Mouse (Mus musculus): Measurements from ENCODE around the gene Hic2. TPM values are rescaled to one million over a fixed set of nuclear protein-coding genes. Genes with fewer than 3 reads are reported as not detected.
A peak's percentile ranks its signal among the peaks of the same experiment; 100 is the strongest.

Hic2 gene
- polyA plus RNA-seq, 1 experiment = 2.8 TPM

- Histone ChIP-seq H3K27ac (ENCODE audit: insufficient read depth, low read length) (no peak overlapping the region), H3K4me1 (ENCODE audit: control insufficient read depth, insufficient read depth, low read length) (peaks cover 14% of the 10 kb centered on the region), H3K4me3 (ENCODE audit: insufficient read depth, low read length) (peak overlapping the region; percentile 71)
- TF ChIP-seq POLR2A (IDR thresholded peaks at IDR 0.05; ENCODE audit: low read depth, low read length) (no peak), CTCF (IDR thresholded peaks at IDR 0.05; ENCODE audit: borderline replicate concordance, insufficient read depth, low read length) (no peak)
Observed at GRCm38 (mm10) chr16:17233702-17234498, 528 bp downstream of the Hic2 start.

- TF ChIP-seq POLR2A (IDR thresholded peaks at IDR 0.05; ENCODE audit: low read depth, low read length) (no peak), CTCF (IDR thresholded peaks at IDR 0.05; ENCODE audit: borderline replicate concordance, insufficient read depth, low read length) (no peak)
- H3K4me3 ChIP-seq (ENCODE audit: insufficient read depth, low read length) = peak overlapping the region; percentile 71
- 0 out of 2 replicates have a peak overlapping the region, but pooled peaks have one; percentile 18 for H3K27ac ChIP-seq (ENCODE audit: insufficient read depth, low read length)
- peaks cover 14% of the 10 kb centered on the region for H3K4me1 ChIP-seq (ENCODE audit: control insufficient read depth, insufficient read depth, low read length)
Observed at GRCm38 (mm10) chr16:17234499-17234895, 1.1 kb downstream of the Hic2 start.

- H3K27ac ChIP-seq (ENCODE audit: insufficient read depth, low read length) = 0 out of 2 replicates have a peak overlapping the region, but pooled peaks have one; percentile 18
- peaks cover 14% of the 10 kb centered on the region for H3K4me1 ChIP-seq (ENCODE audit: control insufficient read depth, insufficient read depth, low read length)
- TF ChIP-seq POLR2A (IDR thresholded peaks at IDR 0.05; ENCODE audit: low read depth, low read length) = no peak
- peak overlapping the region; percentile 71 for H3K4me3 ChIP-seq (ENCODE audit: insufficient read depth, low read length)
Observed at GRCm38 (mm10) chr16:17234916-17235665, 1.7 kb downstream of the Hic2 start.

GRCm38 (mm10) chr16:17237634-17238033, 4.3 kb downstream of the Hic2 start:
- Histone ChIP-seq H3K27ac (ENCODE audit: insufficient read depth, low read length) (no peak overlapping the region), H3K4me3 (ENCODE audit: insufficient read depth, low read length) (no peak overlapping the region), H3K4me1 (ENCODE audit: control insufficient read depth, insufficient read depth, low read length) (peaks cover 14% of the 10 kb centered on the region)
- no peak for TF ChIP-seq CTCF (IDR thresholded peaks at IDR 0.05; ENCODE audit: borderline replicate concordance, insufficient read depth, low read length)
- no peak for TF ChIP-seq POLR2A (IDR thresholded peaks at IDR 0.05; ENCODE audit: low read depth, low read length)

GRCm38 (mm10) chr16:17239409-17239808, 6.0 kb downstream of the Hic2 start:
- peaks cover 17% of the 10 kb centered on the region for H3K4me1 ChIP-seq (ENCODE audit: control insufficient read depth, insufficient read depth, low read length)

GRCm38 (mm10) chr16:17243731-17244130, 10.4 kb downstream of the Hic2 start:
- 0 out of 2 replicates have a peak, but pooled peaks cover 3% of the 10 kb centered on the region for H3K4me1 ChIP-seq (ENCODE audit: control insufficient read depth, insufficient read depth, low read length)
- TF ChIP-seq CTCF (IDR thresholded peaks at IDR 0.05; ENCODE audit: borderline replicate concordance, insufficient read depth, low read length) = no peak
- no peak for TF ChIP-seq POLR2A (IDR thresholded peaks at IDR 0.05; ENCODE audit: low read depth, low read length)
- no peak overlapping the region for H3K4me3 ChIP-seq (ENCODE audit: insufficient read depth, low read length)
- no peak overlapping the region for H3K27ac ChIP-seq (ENCODE audit: insufficient read depth, low read length)

More at GRCm38 (mm10) chr16:17239409-17239808, 6.0 kb downstream of the Hic2 start:
- Histone ChIP-seq H3K4me3 (ENCODE audit: insufficient read depth, low read length) (no peak overlapping the region), H3K27ac (ENCODE audit: insufficient read depth, low read length) (no peak overlapping the region)
- TF ChIP-seq POLR2A (IDR thresholded peaks at IDR 0.05; ENCODE audit: low read depth, low read length) = no peak
- TF ChIP-seq CTCF (IDR thresholded peaks at IDR 0.05; ENCODE audit: borderline replicate concordance, insufficient read depth, low read length) = no peak

GRCm38 (mm10) chr16:17244996-17245395, 11.6 kb downstream of the Hic2 start:
- Histone ChIP-seq H3K27ac (ENCODE audit: insufficient read depth, low read length) (no peak overlapping the region), H3K4me1 (ENCODE audit: control insufficient read depth, insufficient read depth, low read length) (0 out of 2 replicates have a peak, but pooled peaks cover 3% of the 10 kb centered on the region), H3K4me3 (ENCODE audit: insufficient read depth, low read length) (no peak overlapping the region)
- no peak for TF ChIP-seq CTCF (IDR thresholded peaks at IDR 0.05; ENCODE audit: borderline replicate concordance, insufficient read depth, low read length)
- TF ChIP-seq POLR2A (IDR thresholded peaks at IDR 0.05; ENCODE audit: low read depth, low read length) = no peak

- no peak overlapping the region for H3K4me3 ChIP-seq (ENCODE audit: insufficient read depth, low read length)
- TF ChIP-seq CTCF (IDR thresholded peaks at IDR 0.05; ENCODE audit: borderline replicate concordance, insufficient read depth, low read length) (no peak), POLR2A (IDR thresholded peaks at IDR 0.05; ENCODE audit: low read depth, low read length) (no peak)
- no peak overlapping the region for H3K27ac ChIP-seq (ENCODE audit: insufficient read depth, low read length)
- H3K4me1 ChIP-seq (ENCODE audit: control insufficient read depth, insufficient read depth, low read length) = 0 out of 2 replicates have a peak, but pooled peaks cover 3% of the 10 kb centered on the region
Observed at GRCm38 (mm10) chr16:17247727-17248126, 14.4 kb downstream of the Hic2 start.

- TF ChIP-seq POLR2A (IDR thresholded peaks at IDR 0.05; ENCODE audit: low read depth, low read length) = no peak
- no peak for TF ChIP-seq CTCF (IDR thresholded peaks at IDR 0.05; ENCODE audit: borderline replicate concordance, insufficient read depth, low read length)
- no peak overlapping the region for H3K27ac ChIP-seq (ENCODE audit: insufficient read depth, low read length)
- H3K4me1 ChIP-seq (ENCODE audit: control insufficient read depth, insufficient read depth, low read length) = no peaks in the 10 kb centered on the region
- H3K4me3 ChIP-seq (ENCODE audit: insufficient read depth, low read length) = no peak overlapping the region
Observed at GRCm38 (mm10) chr16:17249135-17249534, 15.8 kb downstream of the Hic2 start.

GRCm38 (mm10) chr16:17251539-17251938, 18.2 kb downstream of the Hic2 start:
- TF ChIP-seq CTCF (IDR thresholded peaks at IDR 0.05; ENCODE audit: borderline replicate concordance, insufficient read depth, low read length) (no peak), POLR2A (IDR thresholded peaks at IDR 0.05; ENCODE audit: low read depth, low read length) (no peak)
- H3K4me3 ChIP-seq (ENCODE audit: insufficient read depth, low read length) = no peak overlapping the region
- H3K27ac ChIP-seq (ENCODE audit: insufficient read depth, low read length) = no peak overlapping the region
- no peaks in the 10 kb centered on the region for H3K4me1 ChIP-seq (ENCODE audit: control insufficient read depth, insufficient read depth, low read length)

Measured in embryonic fibroblast, embryonic 13.5 days (primary cell).